Mouse (Mus musculus) bone marrow, adult 2 months (tissue): Measurements from ENCODE around the gene Ddost.

ENCODE experiments used
- CTCF ChIP-seq: fragments of 200-500 bp; IDR thresholded peaks from 2 replicates; pipeline ENCODE4 v1.5.1; 2011; ENCODE audit warnings: low read length, control low read depth; ENCODE audit not compliant: control insufficient read depth, insufficient read depth
- POLR2A ChIP-seq: fragments of 200-500 bp; IDR thresholded peaks from 2 replicates; pipeline ENCODE4 v1.6.1; 2011; ENCODE audit warnings: low read depth, mild to moderate bottlenecking, control low read depth, low read length, borderline replicate concordance; ENCODE audit not compliant: control insufficient read depth

- no peak for TF ChIP-seq CTCF
- TF ChIP-seq POLR2A: no peak
Observed at GRCm38 (mm10) chr4:138267869-138268268, 36.7 kb upstream of the Ddost start.
